Mouse (Mus musculus): Measurements from ENCODE around the gene Cnnm4. TPM values are rescaled to one million over a fixed set of nuclear protein-coding genes. Genes with fewer than 3 reads are reported as not detected.

The Cnnm4 gene
- polyA plus RNA-seq, 1 experiment from 2014 or later = 11.4 TPM

DNA sequence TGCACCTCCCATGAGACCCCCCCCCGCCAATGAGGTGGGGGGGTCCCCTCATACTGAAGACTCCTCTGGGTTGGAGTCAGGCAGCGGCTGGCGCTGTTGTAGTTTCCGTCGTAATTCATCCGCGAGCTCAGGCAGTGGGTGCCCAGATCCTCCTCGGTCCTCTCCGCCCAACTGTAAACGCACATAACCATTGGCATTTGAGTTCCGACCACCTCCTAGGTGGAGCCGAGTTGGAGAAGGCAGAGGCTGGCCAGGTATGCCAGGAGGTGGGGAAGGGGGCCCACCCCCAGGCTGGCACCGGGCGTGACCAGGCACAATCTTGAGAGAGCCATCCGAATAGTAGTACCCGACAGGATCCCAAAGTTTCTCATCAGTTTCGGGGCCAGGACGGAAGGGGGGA lies 78.1 kb downstream of the Cnnm4 start:
- H3K4me3 ChIP-seq (ENCODE audit: low read length) = no peak overlapping the region
- H3K27ac ChIP-seq (ENCODE audit: low read depth, low read length) = no peak overlapping the region
- peaks cover 25% of the 10 kb centered on the region for H3K4me1 ChIP-seq (ENCODE audit: control insufficient read depth, insufficient read depth, low read depth, low read length)
- no peak overlapping the region for H3K9ac ChIP-seq (ENCODE audit: low read depth, low read length)
- peaks cover 37% of the 10 kb centered on the region for H3K36me3 ChIP-seq (ENCODE audit: control insufficient read depth, insufficient read depth, low read length)
- 81% methylated on average over 18 of the region's 18 CpGs for WGBS
- H3K27me3 ChIP-seq (replicated peaks; ENCODE audit: control insufficient read depth, insufficient read depth, low read length) = no peaks in the 10 kb centered on the region
- no peak for ATAC-seq
- H3K4me2 ChIP-seq (ENCODE audit: low read length) = no peak overlapping the region
- no peaks in the 10 kb centered on the region for H3K9me3 ChIP-seq (ENCODE audit: control insufficient read depth, low read length)

DNA sequence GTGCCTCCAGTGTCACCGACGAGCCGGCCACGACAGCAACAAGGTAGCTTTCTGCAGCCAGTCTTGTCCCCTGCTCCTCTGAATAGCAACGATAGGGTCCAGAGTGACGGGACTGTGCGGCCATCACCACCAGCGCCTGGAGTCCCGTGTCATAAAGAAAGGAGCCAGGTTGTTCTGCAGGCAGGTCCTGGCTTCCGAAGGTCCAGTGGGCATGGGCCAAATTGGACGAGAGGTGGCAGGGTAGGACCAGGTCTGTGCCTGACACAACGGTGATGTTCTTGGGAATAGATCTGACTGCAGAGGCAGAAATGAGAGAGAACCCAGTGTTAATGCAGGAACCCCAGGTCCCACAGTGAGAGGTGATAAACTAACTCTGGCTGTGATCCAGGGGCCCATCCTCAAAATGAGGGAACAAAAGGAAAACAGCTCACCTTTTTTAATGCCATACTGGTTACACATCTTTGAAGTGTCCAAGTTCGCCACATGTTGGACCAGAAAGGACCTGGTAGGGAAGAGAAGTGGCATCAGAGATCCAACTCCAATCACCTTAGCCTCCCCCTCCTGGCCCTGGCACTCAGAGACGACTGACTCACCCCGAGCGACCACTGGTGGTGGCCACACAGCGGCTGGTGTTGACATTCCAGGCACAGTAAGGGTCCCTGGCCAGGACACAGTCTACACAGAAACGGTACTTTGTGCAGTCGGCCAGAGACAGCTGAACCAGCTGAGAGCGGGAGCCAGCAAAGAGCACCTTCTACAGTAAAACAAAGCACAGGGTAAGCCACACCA lies 78.8 kb downstream of the Cnnm4 start:
- WGBS = 76% methylated on average over 20 of the region's 20 CpGs
- H3K9ac ChIP-seq (ENCODE audit: low read depth, low read length) = no peak overlapping the region
- ATAC-seq = no peak
- no peaks in the 10 kb centered on the region for H3K27me3 ChIP-seq (replicated peaks; ENCODE audit: control insufficient read depth, insufficient read depth, low read length)
- H3K36me3 ChIP-seq (ENCODE audit: control insufficient read depth, insufficient read depth, low read length) = peaks cover 37% of the 10 kb centered on the region
- H3K27ac ChIP-seq (ENCODE audit: low read depth, low read length) = no peak overlapping the region
- peaks cover 32% of the 10 kb centered on the region for H3K4me1 ChIP-seq (ENCODE audit: control insufficient read depth, insufficient read depth, low read depth, low read length)
- H3K9me3 ChIP-seq (ENCODE audit: control insufficient read depth, low read length) = no peaks in the 10 kb centered on the region
- no peak overlapping the region for H3K4me3 ChIP-seq (ENCODE audit: low read length)
- H3K4me2 ChIP-seq (ENCODE audit: low read length) = no peak overlapping the region

DNA sequence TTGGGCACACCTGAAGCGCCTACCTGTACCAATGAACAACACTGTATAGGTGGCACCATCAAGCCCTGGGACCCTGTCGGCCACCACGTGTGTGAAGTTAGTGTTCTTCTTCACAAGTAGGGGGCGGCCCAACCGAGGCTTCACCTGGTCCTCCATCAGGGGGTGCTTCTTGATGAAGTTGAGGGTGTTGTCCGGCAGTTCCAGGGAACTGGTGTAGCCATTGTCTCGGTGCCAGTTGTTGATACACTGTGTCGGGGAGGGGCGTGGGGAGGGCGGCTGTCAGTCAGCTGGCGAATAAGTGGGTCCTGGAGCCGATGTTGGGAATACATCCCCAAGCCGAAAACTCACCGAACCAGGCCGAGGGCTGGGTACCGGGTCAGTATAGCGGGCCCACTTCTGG lies 80.5 kb downstream of the Cnnm4 start:
- WGBS = 90% methylated on average over 17 of the region's 17 CpGs
- Histone ChIP-seq H3K9ac (ENCODE audit: low read depth, low read length) (no peak overlapping the region), H3K9me3 (ENCODE audit: control insufficient read depth, low read length) (no peaks in the 10 kb centered on the region), H3K4me3 (ENCODE audit: low read length) (no peak overlapping the region), H3K4me1 (ENCODE audit: control insufficient read depth, insufficient read depth, low read depth, low read length) (peaks cover 29% of the 10 kb centered on the region), H3K27ac (ENCODE audit: low read depth, low read length) (no peak overlapping the region), H3K27me3 (replicated peaks; ENCODE audit: control insufficient read depth, insufficient read depth, low read length) (no peaks in the 10 kb centered on the region), H3K36me3 (ENCODE audit: control insufficient read depth, insufficient read depth, low read length) (peaks cover 37% of the 10 kb centered on the region), H3K4me2 (ENCODE audit: low read length) (no peak overlapping the region)
- no peak for ATAC-seq

DNA sequence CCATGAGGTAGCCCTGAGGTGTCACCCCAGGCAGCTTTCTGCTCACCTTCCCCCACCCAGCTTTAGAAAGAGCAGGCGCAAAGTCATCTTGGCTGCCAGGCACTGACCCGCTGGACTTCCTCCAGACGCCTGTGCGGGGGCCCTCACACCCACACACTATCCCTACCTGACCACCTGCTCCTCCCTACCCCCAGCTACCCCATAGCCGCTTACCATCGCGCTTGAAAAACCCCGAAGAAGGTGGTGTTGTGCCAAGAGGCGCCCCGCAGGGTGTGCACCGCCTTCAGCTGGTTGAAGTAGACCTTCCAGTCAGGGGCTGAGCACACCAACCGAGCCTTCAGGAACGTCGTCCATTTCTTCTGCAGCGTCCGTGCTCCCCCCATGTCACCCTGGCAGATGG lies 81.1 kb downstream of the Cnnm4 start:
- Histone ChIP-seq H3K36me3 (ENCODE audit: control insufficient read depth, insufficient read depth, low read length) (peaks cover 37% of the 10 kb centered on the region), H3K4me3 (ENCODE audit: low read length) (no peak overlapping the region), H3K4me2 (ENCODE audit: low read length) (no peak overlapping the region), H3K27ac (ENCODE audit: low read depth, low read length) (peak overlapping the region; percentile 24; the same call in 1 of the 2 replicates), H3K9me3 (ENCODE audit: control insufficient read depth, low read length) (no peaks in the 10 kb centered on the region), H3K9ac (ENCODE audit: low read depth, low read length) (no peak overlapping the region), H3K27me3 (replicated peaks; ENCODE audit: control insufficient read depth, insufficient read depth, low read length) (no peaks in the 10 kb centered on the region), H3K4me1 (ENCODE audit: control insufficient read depth, insufficient read depth, low read depth, low read length) (peaks cover 27% of the 10 kb centered on the region)
- 83% methylated on average over 16 of the region's 16 CpGs for whole genome bisulfite sequencing
- no peak for ATAC-seq

DNA sequence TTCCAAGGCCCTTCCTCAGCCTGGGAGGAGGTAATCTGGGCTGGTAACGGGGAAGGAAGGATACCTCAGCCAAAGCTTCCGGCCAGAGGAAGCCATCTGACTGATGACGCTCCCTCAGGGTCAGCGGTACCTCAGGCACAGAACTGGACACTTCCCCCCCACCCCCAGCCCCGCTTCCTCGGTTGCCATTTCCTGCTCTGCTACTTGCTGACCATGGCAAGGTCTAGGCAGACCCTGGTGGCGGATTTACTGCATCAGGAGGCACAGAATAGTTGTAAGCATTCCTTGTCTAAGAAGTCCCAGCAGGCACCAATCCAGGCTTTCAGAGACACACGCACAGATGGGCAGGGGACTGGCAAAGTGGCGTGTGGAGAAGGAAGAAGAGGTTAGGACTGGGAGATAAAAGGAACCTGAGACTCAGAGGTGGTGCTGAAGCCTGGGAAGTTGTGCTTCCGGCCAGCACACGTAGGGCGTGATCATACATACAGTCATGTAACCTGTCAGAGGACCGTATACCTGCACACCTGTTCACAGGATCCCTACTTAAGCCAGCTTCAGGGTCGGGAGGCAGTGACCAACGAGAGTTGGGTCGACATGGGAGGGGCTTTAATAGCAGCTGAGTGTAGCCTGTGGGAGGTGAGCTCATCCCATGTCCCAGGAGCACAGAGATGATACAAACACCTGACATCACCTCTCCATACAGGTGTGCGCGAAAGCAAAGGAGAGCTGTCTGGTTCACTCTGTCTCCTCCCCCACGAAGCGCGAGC lies 83.4 kb downstream of the Cnnm4 start:
- no peak for ATAC-seq
- Histone ChIP-seq H3K4me2 (ENCODE audit: low read length) (peak overlapping the region; percentile 87), H3K9ac (ENCODE audit: low read depth, low read length) (no peak overlapping the region), H3K4me1 (ENCODE audit: control insufficient read depth, insufficient read depth, low read depth, low read length) (peaks cover 28% of the 10 kb centered on the region), H3K9me3 (ENCODE audit: control insufficient read depth, low read length) (no peaks in the 10 kb centered on the region), H3K4me3 (ENCODE audit: low read length) (peak overlapping the region; percentile 84; the same call in 1 of the 2 replicates), H3K27ac (ENCODE audit: low read depth, low read length) (no peak overlapping the region), H3K36me3 (ENCODE audit: control insufficient read depth, insufficient read depth, low read length) (peaks cover 31% of the 10 kb centered on the region), H3K27me3 (replicated peaks; ENCODE audit: control insufficient read depth, insufficient read depth, low read length) (no peaks in the 10 kb centered on the region)
- 59% methylated on average over 21 of the region's 21 CpGs for WGBS

DNA sequence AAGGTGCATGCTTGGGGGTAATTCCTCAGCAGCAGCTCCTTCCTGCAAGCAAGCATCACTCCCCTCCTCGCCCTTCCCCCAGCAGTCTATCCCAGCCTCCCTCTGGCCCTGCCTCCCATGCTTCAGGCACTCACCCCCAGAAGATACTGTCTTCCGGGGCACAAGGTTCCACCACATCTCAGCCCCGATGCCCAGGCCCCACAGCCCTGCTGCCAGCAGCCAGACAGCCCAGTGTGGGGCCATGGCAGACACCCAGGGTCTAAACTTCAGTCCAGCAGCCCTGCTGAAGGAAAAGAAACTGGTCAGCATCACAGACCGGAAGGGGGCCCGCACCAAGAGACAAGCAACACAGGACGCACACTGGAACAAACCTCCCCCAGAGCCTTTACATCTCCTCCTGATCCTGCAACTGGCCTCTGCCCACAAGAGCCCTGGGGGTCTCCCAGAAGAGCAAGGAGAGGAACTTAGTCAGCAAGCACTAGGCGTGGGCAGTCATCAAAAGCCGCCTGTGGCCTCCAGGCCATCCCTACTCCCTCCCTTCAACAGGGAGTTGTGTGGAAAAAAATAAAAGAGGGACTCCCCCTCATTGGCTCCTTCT lies 84.5 kb downstream of the Cnnm4 start:
- H3K9me3 ChIP-seq (ENCODE audit: control insufficient read depth, low read length) = no peaks in the 10 kb centered on the region
- peak overlapping the region; percentile 87 for H3K4me2 ChIP-seq (ENCODE audit: low read length)
- H3K9ac ChIP-seq (ENCODE audit: low read depth, low read length) = peak overlapping the region; percentile 95
- peak overlapping the region; percentile 84 for H3K4me3 ChIP-seq (ENCODE audit: low read length)
- H3K36me3 ChIP-seq (ENCODE audit: control insufficient read depth, insufficient read depth, low read length) = peaks cover 27% of the 10 kb centered on the region
- 1% methylated on average over 8 of the region's 8 CpGs for WGBS
- no peak for ATAC-seq
- H3K27ac ChIP-seq (ENCODE audit: low read depth, low read length) = peak overlapping the region; percentile 96
- no peaks in the 10 kb centered on the region for H3K27me3 ChIP-seq (replicated peaks; ENCODE audit: control insufficient read depth, insufficient read depth, low read length)
- peaks cover 28% of the 10 kb centered on the region for H3K4me1 ChIP-seq (ENCODE audit: control insufficient read depth, insufficient read depth, low read depth, low read length)

DNA sequence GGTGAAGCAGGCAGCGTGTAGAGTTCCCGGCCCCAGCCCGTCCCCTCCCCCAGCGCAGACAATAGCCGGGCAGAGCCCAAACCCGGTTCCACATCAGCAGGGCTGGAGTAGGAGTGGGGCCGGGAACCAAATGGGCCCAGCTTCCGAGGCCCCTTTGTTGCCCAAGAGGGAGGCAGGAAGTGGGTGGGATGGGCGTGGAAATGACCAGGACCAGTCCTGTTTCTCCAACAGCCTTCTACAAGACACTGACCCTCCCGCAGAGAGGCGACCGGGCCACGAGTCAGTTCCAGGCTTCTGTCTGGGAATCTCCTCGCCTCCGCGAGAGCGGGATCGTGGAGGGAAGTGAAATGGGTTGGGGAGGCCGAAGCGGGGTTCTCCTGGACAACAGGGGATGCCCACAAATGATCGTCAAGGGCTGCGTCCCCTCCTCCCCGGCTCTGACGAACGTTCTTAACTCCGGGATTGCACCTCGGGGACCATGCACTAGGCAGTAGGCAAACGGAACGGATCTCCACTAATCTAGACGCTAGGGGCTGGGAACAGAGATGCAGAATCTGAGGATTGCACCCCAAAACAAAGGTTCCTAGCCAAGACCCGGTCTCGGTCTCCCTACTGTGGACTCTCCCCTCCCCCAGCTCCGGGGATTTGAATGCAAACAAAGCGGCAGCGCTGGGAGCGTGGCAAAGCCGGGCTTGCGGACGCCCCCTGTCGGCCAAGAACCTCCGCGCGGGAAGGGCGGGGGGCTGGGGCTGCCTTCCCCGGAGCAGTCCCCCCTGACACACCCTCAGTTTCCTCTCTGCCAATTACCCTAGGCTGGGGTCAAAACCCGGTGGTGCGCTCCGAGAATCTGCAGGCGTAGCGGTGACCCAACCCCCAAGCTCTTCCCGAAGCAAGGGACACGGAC lies 85.4 kb downstream of the Cnnm4 start:
- under 1% methylated on average over 49 of the region's 52 CpGs for WGBS
- peak overlapping the region; percentile 96 for H3K27ac ChIP-seq (ENCODE audit: low read depth, low read length)
- peak overlapping the region; percentile 84 for H3K4me3 ChIP-seq (ENCODE audit: low read length)
- H3K4me1 ChIP-seq (ENCODE audit: control insufficient read depth, insufficient read depth, low read depth, low read length) = peaks cover 28% of the 10 kb centered on the region
- H3K36me3 ChIP-seq (ENCODE audit: control insufficient read depth, insufficient read depth, low read length) = peaks cover 18% of the 10 kb centered on the region
- H3K9ac ChIP-seq (ENCODE audit: low read depth, low read length) = peak overlapping the region; percentile 95
- no peaks in the 10 kb centered on the region for H3K9me3 ChIP-seq (ENCODE audit: control insufficient read depth, low read length)
- H3K27me3 ChIP-seq (replicated peaks; ENCODE audit: control insufficient read depth, insufficient read depth, low read length) = no peaks in the 10 kb centered on the region
- peak; percentile 71 for ATAC-seq
- peak overlapping the region; percentile 87 for H3K4me2 ChIP-seq (ENCODE audit: low read length)

DNA sequence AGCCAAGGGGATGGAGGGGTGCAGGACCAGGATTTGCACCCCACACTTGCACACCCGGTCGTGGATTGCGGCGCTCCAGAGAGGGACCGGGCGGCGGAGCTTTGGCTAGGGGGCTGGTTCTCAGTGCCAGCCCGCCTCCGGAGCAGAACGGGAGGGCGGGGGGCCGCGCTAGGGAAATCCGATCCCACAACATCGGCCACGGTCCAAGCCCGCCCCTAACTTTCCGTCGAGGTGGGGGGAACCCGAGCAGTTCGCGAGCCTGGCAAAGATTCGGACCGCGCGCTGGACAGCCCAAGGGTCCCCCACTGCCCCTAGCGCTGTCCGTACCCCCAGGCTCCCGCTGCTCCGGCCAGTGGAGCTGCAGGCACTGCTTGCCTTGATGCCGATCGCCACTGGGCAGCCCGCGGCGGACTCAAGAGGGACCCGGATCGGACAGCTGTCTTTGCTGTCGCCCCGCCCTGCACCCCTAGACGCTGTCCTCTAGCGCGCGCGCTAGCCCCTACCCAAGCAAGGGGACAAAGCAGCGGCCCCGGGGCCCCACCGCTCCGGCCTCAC lies 86.1 kb downstream of the Cnnm4 start:
- H3K9ac ChIP-seq (ENCODE audit: low read depth, low read length) = peak overlapping the region; percentile 95
- no peaks in the 10 kb centered on the region for H3K9me3 ChIP-seq (ENCODE audit: control insufficient read depth, low read length)
- peaks cover 12% of the 10 kb centered on the region for H3K36me3 ChIP-seq (ENCODE audit: control insufficient read depth, insufficient read depth, low read length)
- 0% methylated on average over 38 of the region's 48 CpGs for WGBS
- peak overlapping the region; percentile 87 for H3K4me2 ChIP-seq (ENCODE audit: low read length)
- ATAC-seq = peak; percentile 70
- H3K27me3 ChIP-seq (replicated peaks; ENCODE audit: control insufficient read depth, insufficient read depth, low read length) = no peaks in the 10 kb centered on the region
- H3K4me1 ChIP-seq (ENCODE audit: control insufficient read depth, insufficient read depth, low read depth, low read length) = peaks cover 28% of the 10 kb centered on the region
- H3K4me3 ChIP-seq (ENCODE audit: low read length) = peak overlapping the region; percentile 84
- peak overlapping the region; percentile 96 for H3K27ac ChIP-seq (ENCODE audit: low read depth, low read length)

Measured in hindbrain, embryonic 16.5 days (tissue).